Comparison of ENCODE assay signal across 9 mouse cellular contexts in genomic region chrX:102031851-102032250, GRCm38 (mm10). TPM values are rescaled to one million over a fixed set of nuclear protein-coding genes. Genes with fewer than 3 reads are reported as not detected.
DNase-seq lines count a peak whose midpoint lies in the region; ATAC-seq and TF ChIP-seq lines count a peak whose summit lies in the region.
"Had no signal": no experiment of that assay in that cellular context is flagged by ENCODE, and none has a peak within 500 bp of the region (broad histone marks: within the 10 kb centered on the region; RNA-seq: fewer than 3 reads in every experiment).

No protein-coding gene starts in this region.

- ATAC-seq in kidney, postnatal 0 days (replicated peaks; ENCODE audit: low FRiP score, low read depth) = no peak
- peak; percentile 58; the same call in 1 of the 2 replicates for ATAC-seq in midbrain, embryonic 15.5 days (replicated peaks)
- ATAC-seq in cerebellum, adult (ENCODE audit: insufficient number of reproducible peaks, low FRiP score, low TSS enrichment) = no peak

- DNase-seq in embryo, embryonic 10 days (ENCODE audit: low spot score) = peak; percentile 28
- DNase-seq in embryo, embryonic 11 days = no peak
- peak; percentile 8 for DNase-seq in right cerebral cortex, adult 18-20 months
- no peak for DNase-seq in right cerebral cortex, postnatal 25 days
- peak; percentile 9 for DNase-seq in kidney, postnatal 0 days (ENCODE audit: low spot score)
- DNase-seq in ovary, adult 18-20 months (ENCODE audit: low spot score) = no peak

- no peak overlapping the region for H3K4me2 ChIP-seq in kidney, postnatal 0 days (ENCODE audit: low read length)
- no peak overlapping the region for H3K4me2 ChIP-seq in midbrain, embryonic 15.5 days
- H3K4me2 ChIP-seq: lung, embryonic 15.5 days had no signal

- no peaks in the 10 kb centered on the region for H3K27me3 ChIP-seq in kidney, postnatal 0 days (ENCODE audit: insufficient read depth, low read length)
- peaks cover 6% of the 10 kb centered on the region; the same call in 1 of the 2 replicates for H3K27me3 ChIP-seq in midbrain, embryonic 15.5 days (replicated peaks)
- H3K27me3 ChIP-seq: lung, embryonic 15.5 days had no signal

- no peak overlapping the region for H3K4me3 ChIP-seq in kidney, postnatal 0 days (replicated peaks; ENCODE audit: low read depth, low read length)
- H3K4me3 ChIP-seq in midbrain, embryonic 15.5 days = no peak overlapping the region
- H3K4me3 ChIP-seq: lung, embryonic 15.5 days had no signal

- 52% methylated on average over 6 of the region's 6 CpGs for WGBS in kidney, postnatal 0 days
- WGBS in midbrain, embryonic 15.5 days = 52% methylated on average over 6 of the region's 6 CpGs

- no peaks in the 10 kb centered on the region for H3K36me3 ChIP-seq in kidney, postnatal 0 days (ENCODE audit: insufficient read depth, low read length)
- H3K36me3 ChIP-seq in midbrain, embryonic 15.5 days (replicated peaks) = no peaks in the 10 kb centered on the region
- H3K36me3 ChIP-seq: lung, embryonic 15.5 days had no signal

- no peak overlapping the region for H3K27ac ChIP-seq in kidney, postnatal 0 days
- H3K27ac ChIP-seq in midbrain, embryonic 15.5 days = no peak overlapping the region
- H3K27ac ChIP-seq: lung, embryonic 15.5 days had no signal

- H3K9ac ChIP-seq in kidney, postnatal 0 days (ENCODE audit: low read depth, low read length) = no peak overlapping the region
- no peak overlapping the region for H3K9ac ChIP-seq in midbrain, embryonic 15.5 days
- H3K9ac ChIP-seq: lung, embryonic 15.5 days had no signal

- TF ChIP-seq CTCF in kidney, postnatal 0 days (IDR thresholded peaks at IDR 0.05; ENCODE audit: low read depth) = no peak

- no peaks in the 10 kb centered on the region for H3K4me1 ChIP-seq in kidney, postnatal 0 days (replicated peaks; ENCODE audit: insufficient read depth, low read length)
- peaks cover 4% of the 10 kb centered on the region; the same call in 1 of the 2 replicates for H3K4me1 ChIP-seq in midbrain, embryonic 15.5 days

- no peaks in the 10 kb centered on the region for H3K9me3 ChIP-seq in kidney, postnatal 0 days (replicated peaks; ENCODE audit: low read length)
- H3K9me3 ChIP-seq in midbrain, embryonic 15.5 days = no peaks in the 10 kb centered on the region
- H3K9me3 ChIP-seq: lung, embryonic 15.5 days had no signal

RNA-seq across cellular contexts. Expression of gene Rtl5, which starts 39.3 kb away (rescaled TPM):
- 2.1 and 2.2 TPM in 2 replicates for polyA plus RNA-seq in kidney, postnatal 0 days (2015; fragmentation: Nextera tagmentation; extraction: Ambion mirVana)
- 9.4 and 11.6 TPM in 2 replicates for polyA plus RNA-seq in midbrain, embryonic 15.5 days (2015; fragmentation: Nextera tagmentation; extraction: Ambion mirVana)

Comparison
In these comparisons a context has a peak if more than half of its experiments do, and no peak if none do; other contexts are left out.
1. DNase-seq: peak in embryo, embryonic 10 days (single experiment), right cerebral cortex, adult 18-20 months (single experiment) and kidney, postnatal 0 days (single experiment); none in embryo, embryonic 11 days (single experiment), right cerebral cortex, postnatal 25 days (single experiment) and ovary, adult 18-20 months (single experiment).